Mouse (Mus musculus) intestine, embryonic 16.5 days (tissue): ENCODE results near the gene Rtbdn. TPM values are rescaled to one million over a fixed set of nuclear protein-coding genes. Genes with fewer than 3 reads are reported as not detected.

Experiments
- ATAC-seq: fragments of 200-750 bp; cut with Nextera tagmentation; 2 replicates; pipeline ENCODE4 v1.8.0; 2017; ENCODE audit warnings: moderate TSS enrichment, moderate library complexity
- H3K27ac ChIP-seq: fragments of 300-500 bp; sonication (generic); 2 replicates; pipeline ENCODE4 v1.5.1; 2014; ENCODE audit warnings: mild to moderate bottlenecking, low read length
- H3K27me3 ChIP-seq: fragments of 300-500 bp; sonication (generic); replicated peaks from 2 replicates; pipeline ENCODE4 v1.6.1; 2014; ENCODE audit warnings: low read length, control low read depth, mixed read lengths; ENCODE audit not compliant: control insufficient read depth, insufficient read depth
- H3K36me3 ChIP-seq: fragments of 300-500 bp; sonication (generic); 2 replicates; pipeline ENCODE4 v1.6.1; 2014; ENCODE audit warnings: low read length, control low read depth; ENCODE audit not compliant: control insufficient read depth, insufficient read depth
- H3K4me1 ChIP-seq: fragments of 300-500 bp; sonication (generic); 2 replicates; pipeline ENCODE4 v1.6.1; 2014; ENCODE audit warnings: low read length, control low read depth, mixed read lengths; ENCODE audit not compliant: control insufficient read depth, insufficient read depth
- H3K4me2 ChIP-seq: fragments of 300-500 bp; sonication (generic); 2 replicates; pipeline ENCODE4 v1.6.1; 2014; ENCODE audit warnings: low read depth, low read length, control low read depth
- H3K4me3 ChIP-seq: fragments of 300-500 bp; sonication (generic); 2 replicates; pipeline ENCODE4 v1.5.1; 2014; ENCODE audit warnings: mild to moderate bottlenecking, low read length
- H3K9ac ChIP-seq: fragments of 300-500 bp; sonication (generic); 2 replicates; pipeline ENCODE4 v1.6.1; 2014; ENCODE audit warnings: low read depth, low read length
- H3K9me3 ChIP-seq: fragments of 300-500 bp; sonication (generic); 2 replicates; pipeline ENCODE4 v1.6.1; 2016; ENCODE audit warnings: low read length, control low read depth; ENCODE audit not compliant: control insufficient read depth
- WGBS: fragments of 180-500 bp; shearing (Covaris S2); extraction: QIAGEN DNeasy Blood & Tissue Kit; methylation state at CpG from one replicate; pipeline ENCODE4 v1.1.7; 2014; 5-methylcytosine and 5-hydroxymethylcytosine counted together
- polyA plus RNA-seq: library from polyadenylated mRNA; unstranded; fragments of >200 nt; fragmentation: Nextera tagmentation; extraction: Ambion mirVana; gene quantifications from 2 replicates; pipeline ENCODE4 v1.2.1, GENCODE M21; 2015

Rtbdn gene
- polyA plus RNA-seq, 1 experiment from 2014 or later = 0.24 TPM

DNA sequence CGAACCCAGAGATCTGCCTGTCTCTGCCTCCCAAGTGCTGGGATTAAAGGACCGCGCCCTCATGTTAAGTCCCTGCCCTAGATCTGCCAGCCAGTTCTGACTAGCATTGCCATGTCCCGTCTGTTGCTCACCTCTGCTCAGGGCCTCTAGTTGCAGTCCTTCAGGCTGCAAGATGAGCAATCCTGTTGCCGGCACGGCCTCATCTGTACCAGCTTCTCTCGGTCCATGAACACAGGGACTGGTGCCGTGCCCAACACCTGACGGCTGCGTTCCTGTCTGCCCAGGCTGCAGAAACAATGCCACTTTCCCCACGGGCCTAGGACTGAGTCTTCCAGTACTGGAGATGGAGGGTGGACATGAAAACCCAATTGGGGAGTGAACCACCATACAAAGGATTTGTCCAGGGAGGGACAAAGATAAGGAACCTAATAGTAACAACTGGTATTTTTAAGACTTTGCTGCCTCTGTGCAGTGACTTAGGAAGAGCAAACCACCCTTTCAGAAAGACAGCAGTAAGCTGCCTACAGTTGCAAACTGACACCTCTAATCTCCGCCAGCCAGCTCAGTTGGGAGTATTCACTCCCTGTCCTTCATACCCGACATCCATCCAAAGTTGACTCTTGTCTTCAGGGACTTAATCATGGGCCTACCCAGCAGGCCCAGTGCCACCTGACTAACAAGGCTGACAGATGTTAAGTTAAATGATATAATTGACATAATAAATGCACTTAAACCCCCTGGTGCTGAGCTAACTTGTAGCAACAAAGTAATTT lies 20.9 kb downstream of the Rtbdn start:
- WGBS = 88% methylated on average over 13 of the region's 13 CpGs
- peaks cover 31% of the 10 kb centered on the region for H3K4me1 ChIP-seq
- no peak overlapping the region for H3K27ac ChIP-seq
- peak overlapping the region; percentile 84; the same call in 1 of the 2 replicates for H3K4me2 ChIP-seq
- ATAC-seq = no peak
- no peak overlapping the region for H3K9ac ChIP-seq
- H3K27me3 ChIP-seq = no peaks in the 10 kb centered on the region
- no peaks in the 10 kb centered on the region for H3K9me3 ChIP-seq
- no peak overlapping the region for H3K4me3 ChIP-seq
- H3K36me3 ChIP-seq = no peaks in the 10 kb centered on the region

DNA sequence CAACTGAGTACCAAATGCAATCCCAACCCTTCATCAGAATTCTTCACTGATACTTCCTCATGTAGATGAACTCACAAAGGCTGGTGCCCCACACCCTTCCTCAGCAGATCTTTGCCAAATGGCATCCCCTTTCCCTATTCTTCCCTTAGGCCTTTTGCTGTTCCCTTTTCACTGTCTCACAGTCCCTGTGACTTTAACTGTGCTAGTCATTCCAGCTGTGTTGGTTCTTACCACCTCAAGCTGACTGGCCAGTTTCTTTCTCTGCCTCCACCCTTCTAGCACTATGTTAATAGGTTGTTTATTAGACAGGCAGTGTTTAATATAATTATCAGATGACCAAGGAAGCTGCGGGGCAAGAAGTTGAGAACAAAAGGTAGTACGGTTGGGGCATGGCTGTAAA lies 21.9 kb downstream of the Rtbdn start:
- H3K36me3 ChIP-seq = no peaks in the 10 kb centered on the region
- peaks cover 31% of the 10 kb centered on the region for H3K4me1 ChIP-seq
- H3K9ac ChIP-seq = peak overlapping the region; percentile 80
- 5% methylated on average over 2 of the region's 2 CpGs for WGBS
- ATAC-seq = no peak
- H3K9me3 ChIP-seq = no peaks in the 10 kb centered on the region
- peak overlapping the region; percentile 62 for H3K4me3 ChIP-seq
- peak overlapping the region; percentile 84 for H3K4me2 ChIP-seq
- H3K27me3 ChIP-seq = no peaks in the 10 kb centered on the region
- H3K27ac ChIP-seq = peak overlapping the region; percentile 93

DNA sequence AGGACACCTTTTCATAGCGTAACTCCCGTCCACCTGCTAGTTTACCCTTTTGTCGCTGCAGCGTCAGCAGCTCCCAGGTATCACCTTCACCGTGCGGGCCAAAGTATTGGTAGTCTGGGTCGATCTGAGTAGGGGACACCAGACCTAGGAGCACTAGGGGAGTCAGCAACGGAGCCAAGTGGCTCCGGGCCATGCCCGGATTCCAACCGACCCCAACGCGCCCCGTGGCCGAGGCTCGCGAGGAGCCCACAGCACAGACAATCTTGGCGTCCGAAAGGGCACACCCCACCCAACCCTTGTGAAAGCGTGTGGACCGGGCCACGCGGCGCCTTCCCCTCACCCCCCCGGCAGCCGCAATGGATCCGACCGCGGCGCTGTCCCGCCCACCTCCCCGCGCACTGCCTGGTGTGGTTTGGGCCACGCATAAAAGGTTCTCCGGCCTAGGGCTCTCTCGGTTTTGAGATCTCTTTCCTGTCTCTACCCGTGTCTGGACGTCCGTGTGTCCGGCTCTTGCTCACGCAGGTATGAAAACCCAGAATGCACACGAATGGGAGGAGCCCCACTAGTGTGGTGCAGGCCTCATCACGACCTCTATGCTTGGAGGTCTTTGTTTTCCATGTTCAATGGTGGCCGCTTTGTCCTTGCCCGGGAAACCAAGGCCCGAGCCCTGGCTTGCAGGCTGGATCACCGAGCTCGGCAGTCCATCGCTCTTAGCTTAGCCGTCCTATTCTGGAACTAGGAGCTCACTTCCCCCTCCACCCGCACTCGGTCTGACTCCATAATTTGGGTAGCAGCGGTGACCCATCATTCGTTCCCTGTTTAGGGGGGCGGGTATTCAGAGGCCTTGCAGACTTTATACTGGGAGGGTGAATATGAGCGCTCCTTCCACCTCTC lies 22.7 kb downstream of the Rtbdn start, which contains the start of the genes Gm49661, Prdx2 and Rnaseh2a:
Gene Gm49661 (minus strand): TSS at position 193 of the 894 bp plus-strand sequence.
Gene Prdx2 (plus strand): TSS at position 347 of the 894 bp plus-strand sequence.
Gene Rnaseh2a (minus strand): TSS at position 527 of the 894 bp plus-strand sequence.
- H3K27ac ChIP-seq = peak within 1 kb of the TSS; percentile 93
- H3K36me3 ChIP-seq = no peaks in the 10 kb centered on the region
- H3K4me3 ChIP-seq = peak within 1 kb of the TSS; percentile 62
- H3K27me3 ChIP-seq = no peaks in the 10 kb centered on the region
- H3K4me2 ChIP-seq = peak within 1 kb of the TSS; percentile 84
- peak within 1 kb of the TSS; percentile 80 for H3K9ac ChIP-seq
- H3K4me1 ChIP-seq = peaks cover 31% of the 10 kb centered on the region
- ATAC-seq = peak; percentile 79
- no peaks in the 10 kb centered on the region for H3K9me3 ChIP-seq
- under 1% methylated on average over 55 of the region's 56 CpGs for WGBS

DNA sequence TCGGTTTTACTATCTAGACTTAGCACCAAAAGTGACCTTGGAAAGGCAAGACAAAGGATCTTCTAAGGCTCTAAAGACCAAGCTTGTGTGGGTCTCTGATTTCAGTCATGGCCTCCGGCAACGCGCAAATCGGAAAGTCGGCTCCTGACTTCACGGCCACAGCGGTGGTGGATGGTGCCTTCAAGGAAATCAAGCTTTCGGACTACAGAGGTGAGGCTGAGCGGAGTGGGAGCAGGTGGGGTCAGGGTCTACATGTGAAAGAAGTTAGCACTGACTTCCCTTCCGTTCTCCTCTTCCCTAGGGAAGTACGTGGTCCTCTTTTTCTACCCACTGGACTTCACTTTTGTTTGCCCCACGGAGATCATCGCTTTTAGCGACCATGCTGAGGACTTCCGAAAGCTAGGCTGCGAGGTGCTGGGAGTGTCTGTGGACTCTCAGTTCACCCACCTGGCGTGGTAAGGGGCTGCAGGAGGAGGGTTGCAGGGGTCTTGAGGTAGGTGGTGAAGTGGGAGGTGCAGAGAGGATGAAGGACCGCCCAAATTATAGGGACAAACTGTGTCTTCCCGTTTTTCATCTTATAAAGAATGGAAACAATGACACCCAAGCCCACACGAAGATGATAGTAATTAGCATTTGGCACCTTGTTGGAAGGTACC lies 23.5 kb downstream of the Rtbdn start:
- peak overlapping the region; percentile 80 for H3K9ac ChIP-seq
- H3K4me3 ChIP-seq = peak overlapping the region; percentile 62
- H3K9me3 ChIP-seq = no peaks in the 10 kb centered on the region
- WGBS = 3% methylated on average over 21 of the region's 21 CpGs
- no peak for ATAC-seq
- H3K4me1 ChIP-seq = peaks cover 30% of the 10 kb centered on the region
- peak overlapping the region; percentile 93 for H3K27ac ChIP-seq
- no peaks in the 10 kb centered on the region for H3K27me3 ChIP-seq
- H3K36me3 ChIP-seq = no peaks in the 10 kb centered on the region
- H3K4me2 ChIP-seq = peak overlapping the region; percentile 84

DNA sequence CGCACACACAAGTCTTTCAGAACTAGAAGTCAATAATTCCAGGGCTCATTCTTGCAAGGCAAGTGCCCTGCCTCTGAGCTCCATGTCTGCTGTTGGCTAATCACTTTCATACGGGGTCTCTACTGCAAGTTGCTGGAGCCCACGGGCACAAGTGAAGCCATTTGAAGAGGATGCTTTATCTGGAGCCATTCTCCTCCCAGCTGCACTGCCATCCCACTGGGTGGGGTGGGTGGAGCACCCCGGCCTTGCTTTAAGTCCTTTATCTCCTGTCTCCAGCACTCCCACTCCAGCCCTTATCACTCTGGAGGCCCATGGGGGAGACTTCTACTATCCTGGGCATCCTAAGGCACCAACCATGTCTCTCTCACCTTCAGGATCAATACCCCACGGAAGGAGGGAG lies 24.1 kb downstream of the Rtbdn start:
- Histone ChIP-seq H3K27me3 (no peaks in the 10 kb centered on the region), H3K36me3 (no peaks in the 10 kb centered on the region)

DNA sequence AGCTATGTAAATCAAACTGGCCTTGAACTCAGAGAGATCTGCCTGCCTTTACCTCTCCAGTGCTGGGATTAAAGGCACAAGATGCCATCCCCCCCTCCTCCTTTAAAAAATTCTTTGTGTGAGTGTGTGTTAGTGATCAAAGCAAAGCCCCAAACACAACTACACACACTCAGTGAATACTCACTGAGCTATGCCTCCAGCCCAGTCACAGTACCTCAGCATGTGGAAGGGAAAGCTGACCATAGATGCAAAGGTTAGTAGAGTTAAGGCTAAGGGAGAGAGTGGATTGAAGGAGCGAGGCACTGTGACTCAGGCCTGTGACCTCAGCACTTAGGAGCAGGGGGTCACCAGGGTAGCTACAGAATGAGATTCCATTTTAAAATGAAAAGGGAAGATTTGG lies 26.3 kb downstream of the Rtbdn start:
- H3K27me3 ChIP-seq = no peaks in the 10 kb centered on the region
- H3K4me3 ChIP-seq = no peak overlapping the region
- 92% methylated on average over 1 of the region's 1 CpGs for WGBS
- H3K4me2 ChIP-seq = no peak overlapping the region
- ATAC-seq = no peak
- H3K9ac ChIP-seq = no peak overlapping the region
- peaks cover 32% of the 10 kb centered on the region for H3K4me1 ChIP-seq
- H3K27ac ChIP-seq = no peak overlapping the region
- no peaks in the 10 kb centered on the region for H3K9me3 ChIP-seq
- no peaks in the 10 kb centered on the region for H3K36me3 ChIP-seq

More for the DNA sequence above, 24.1 kb downstream of the Rtbdn start:
- no peak for ATAC-seq
- 68% methylated on average over 5 of the region's 5 CpGs for WGBS
- Histone ChIP-seq H3K4me3 (peak overlapping the region; percentile 62), H3K4me2 (peak overlapping the region; percentile 84), H3K9me3 (no peaks in the 10 kb centered on the region), H3K4me1 (peaks cover 33% of the 10 kb centered on the region), H3K9ac (peak overlapping the region; percentile 80), H3K27ac (no peak overlapping the region)

DNA sequence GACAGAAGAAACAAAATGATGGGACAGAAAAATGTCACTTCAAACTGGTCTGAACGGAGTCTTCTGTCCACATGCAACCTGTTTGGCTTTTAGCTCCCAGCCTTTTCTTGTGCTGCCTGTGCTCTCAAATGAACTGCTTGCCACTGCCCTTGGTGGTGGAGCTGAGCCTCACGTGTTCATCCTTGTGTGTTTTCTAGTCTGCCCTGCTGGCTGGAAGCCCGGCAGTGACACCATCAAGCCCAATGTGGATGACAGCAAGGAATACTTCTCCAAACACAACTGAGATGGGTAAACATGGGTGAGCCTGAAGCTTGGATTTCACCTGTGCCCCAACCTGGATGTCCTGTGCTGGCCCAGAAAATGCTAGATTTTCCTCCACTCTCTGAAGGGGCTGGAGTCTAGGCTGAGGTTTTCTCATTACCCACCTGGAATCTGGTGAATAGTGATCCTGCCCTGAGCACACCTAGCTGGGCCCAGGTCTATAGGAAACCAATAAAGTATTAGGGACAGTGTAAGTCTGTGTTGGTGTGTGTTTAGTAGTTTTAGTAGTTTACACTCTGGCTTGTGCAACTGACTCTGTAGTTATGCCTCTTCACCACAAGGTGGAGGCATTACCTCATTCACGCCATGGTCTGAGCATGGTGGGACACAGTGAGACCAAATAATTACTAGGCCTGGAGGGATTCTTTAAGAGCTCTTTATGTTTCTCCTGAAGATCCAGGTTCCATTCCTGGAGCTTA lies 27.2 kb downstream of the Rtbdn start:
- Histone ChIP-seq H3K36me3 (no peaks in the 10 kb centered on the region), H3K27ac (no peak overlapping the region), H3K4me1 (peaks cover 29% of the 10 kb centered on the region), H3K27me3 (no peaks in the 10 kb centered on the region), H3K4me2 (no peak overlapping the region), H3K4me3 (no peak overlapping the region), H3K9ac (no peak overlapping the region), H3K9me3 (no peaks in the 10 kb centered on the region)
- 50% methylated on average over 4 of the region's 4 CpGs for whole genome bisulfite sequencing
- no peak for ATAC-seq

DNA sequence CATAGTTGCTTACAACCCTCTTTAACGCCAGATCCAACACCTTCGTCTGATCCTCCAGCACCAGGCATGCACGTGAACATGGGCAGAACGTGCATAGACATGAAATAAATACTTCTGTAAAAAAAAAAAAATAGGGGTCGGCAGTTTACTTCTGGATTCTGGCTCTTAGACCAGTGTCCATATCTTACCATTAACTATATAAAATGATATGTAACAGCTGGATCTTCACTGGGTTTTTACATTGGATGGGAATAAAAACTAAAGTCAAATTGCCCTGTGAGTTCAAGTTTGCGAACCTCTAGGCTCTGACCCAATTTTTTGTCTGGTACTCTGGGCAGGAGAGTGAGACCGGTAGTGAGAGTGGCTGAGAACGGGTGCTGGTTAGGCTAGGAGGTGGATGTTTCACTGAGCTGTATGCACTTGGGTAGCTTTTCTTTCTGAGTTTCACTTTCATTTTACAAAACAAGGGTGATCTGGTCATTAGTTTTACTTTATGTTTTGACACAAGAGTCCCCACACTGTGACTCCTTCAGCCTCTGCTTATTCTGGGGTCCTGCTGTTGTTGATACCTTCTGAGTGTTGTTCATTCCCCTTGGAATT lies 27.9 kb downstream of the Rtbdn start:
- ATAC-seq = no peak
- Histone ChIP-seq H3K27me3 (no peaks in the 10 kb centered on the region), H3K9ac (no peak overlapping the region), H3K4me1 (peaks cover 36% of the 10 kb centered on the region), H3K9me3 (no peaks in the 10 kb centered on the region), H3K4me3 (no peak overlapping the region), H3K27ac (no peak overlapping the region), H3K4me2 (no peak overlapping the region), H3K36me3 (no peaks in the 10 kb centered on the region)
- WGBS = 79% methylated on average over 8 of the region's 8 CpGs
